Mouse (Mus musculus) liver, embryonic 14.5 days (tissue): ENCODE measurements around the gene Clstn2.

Experiments
- CTCF ChIP-seq: IDR thresholded peaks from 2 replicates; pipeline ENCODE4 v1.5.1; 2016; ENCODE audit warnings: antibody characterized with exemption, low read depth, control low read depth
- EP300 ChIP-seq: IDR thresholded peaks from 2 replicates; pipeline ENCODE4 v1.6.1; 2016; ENCODE audit warnings: antibody characterized with exemption, low read depth

GRCm38 (mm10) chr9:97773911-97774310 lies 259.1 kb downstream of the Clstn2 start:
- TF ChIP-seq EP300 (no peak), CTCF (no peak)
